Mouse (Mus musculus): ENCODE measurements around the gene Cyren.

- TF ChIP-seq CTCF (conservative IDR thresholded peaks at IDR 0.05; ENCODE audit: low read length) = no peak
- TF ChIP-seq POU5F1 (IDR thresholded peaks at IDR 0.05; ENCODE audit: borderline replicate concordance, low read length) = peak; percentile 54; the same call in 1 of the 2 replicates
- TF ChIP-seq NANOG (IDR thresholded peaks at IDR 0.05; ENCODE audit: borderline replicate concordance, low read length) = peak; percentile 96
These were observed 23.1 kb upstream of the Cyren start for GRCm38 (mm10) chr6:34900990-34901389.

Data from E14TG2a.4 (cell line).